Mouse (Mus musculus) heart, postnatal 0 days (tissue): ENCODE data around the gene Gnptg. TPM values are rescaled to one million over a fixed set of nuclear protein-coding genes. Genes with fewer than 3 reads are reported as not detected.

Source experiments
- ATAC-seq: fragments of 200-750 bp; cut with Nextera tagmentation; 2 replicates; pipeline ENCODE4 v1.8.0; 2017; ENCODE audit warnings: low read depth, moderate number of reproducible peaks, moderate library complexity; ENCODE audit not compliant: insufficient read depth
- DNase-seq: peaks from one replicate; pipeline ENCODE4 v3.0.0-alpha.2; 2016; ENCODE audit warnings: low spot score
- H3K27ac ChIP-seq: fragments of 300-500 bp; sonication (generic); 2 replicates; pipeline ENCODE4 v1.5.1; 2014; ENCODE audit warnings: low read depth, mild to moderate bottlenecking
- H3K27me3 ChIP-seq: fragments of 300-500 bp; sonication (generic); 2 replicates; pipeline ENCODE4 v1.6.1; 2014; ENCODE audit warnings: low read length, mixed read lengths; ENCODE audit not compliant: control insufficient read depth, insufficient read depth
- H3K36me3 ChIP-seq: fragments of 300-500 bp; sonication (generic); replicated peaks from 2 replicates; pipeline ENCODE4 v1.6.1; 2014; ENCODE audit warnings: low read length, mixed read lengths; ENCODE audit not compliant: control insufficient read depth, insufficient read depth
- H3K4me1 ChIP-seq: fragments of 300-500 bp; sonication (generic); 2 replicates; pipeline ENCODE4 v1.6.1; 2014; ENCODE audit warnings: antibody characterized with exemption; ENCODE audit not compliant: control insufficient read depth, insufficient read depth
- H3K4me2 ChIP-seq: fragments of 300-500 bp; sonication (generic); 2 replicates; pipeline ENCODE4 v1.6.1; 2014; ENCODE audit warnings: low read depth, mild to moderate bottlenecking, low read length, moderate library complexity
- H3K4me3 ChIP-seq: fragments of 300-500 bp; sonication (generic); 2 replicates; pipeline ENCODE4 v1.5.1; 2014; ENCODE audit warnings: low read depth, low read length
- H3K9ac ChIP-seq: fragments of 300-500 bp; sonication (generic); replicated peaks from 2 replicates; pipeline ENCODE4 v1.6.1; 2014; ENCODE audit warnings: low read depth, low read length, mixed read lengths
- H3K9me3 ChIP-seq: fragments of 300-500 bp; sonication (generic); replicated peaks from 2 replicates; pipeline ENCODE4 v1.6.1; 2016; ENCODE audit warnings: low read length; ENCODE audit not compliant: control insufficient read depth
- CTCF ChIP-seq: IDR thresholded peaks from 2 replicates; pipeline ENCODE4 v1.5.1; 2016; ENCODE audit warnings: antibody characterized with exemption, control low read depth, low read depth
- EP300 ChIP-seq: IDR thresholded peaks from 2 replicates; pipeline ENCODE4 v1.6.1; 2016; ENCODE audit warnings: antibody characterized with exemption, low read depth
- WGBS: fragments of 180-500 bp; shearing (Covaris S2); extraction: QIAGEN DNeasy Blood & Tissue Kit; methylation state at CpG from one replicate; pipeline ENCODE4 v1.1.7; 2014; 5-methylcytosine and 5-hydroxymethylcytosine counted together
- polyA plus RNA-seq: library from polyadenylated mRNA; unstranded; fragments of >200 nt; fragmentation: Nextera tagmentation; extraction: Ambion mirVana; gene quantifications from 2 replicates; pipeline ENCODE4 v1.2.1, GENCODE M21; 2015
- total RNA-seq: library from RNA; depleted of rRNA; stranded (reverse); fragments of >200 nt; gene quantifications from 2 replicates; pipeline ENCODE4 v1.2.3, GENCODE M21; 2014; ENCODE audit warnings: low replicate concordance; rRNA removed

Gene Gnptg
- total RNA-seq (20.4 and 24.2 TPM in 2 replicates), polyA plus RNA-seq (21.0 and 22.7 TPM in 2 replicates)

DNA sequence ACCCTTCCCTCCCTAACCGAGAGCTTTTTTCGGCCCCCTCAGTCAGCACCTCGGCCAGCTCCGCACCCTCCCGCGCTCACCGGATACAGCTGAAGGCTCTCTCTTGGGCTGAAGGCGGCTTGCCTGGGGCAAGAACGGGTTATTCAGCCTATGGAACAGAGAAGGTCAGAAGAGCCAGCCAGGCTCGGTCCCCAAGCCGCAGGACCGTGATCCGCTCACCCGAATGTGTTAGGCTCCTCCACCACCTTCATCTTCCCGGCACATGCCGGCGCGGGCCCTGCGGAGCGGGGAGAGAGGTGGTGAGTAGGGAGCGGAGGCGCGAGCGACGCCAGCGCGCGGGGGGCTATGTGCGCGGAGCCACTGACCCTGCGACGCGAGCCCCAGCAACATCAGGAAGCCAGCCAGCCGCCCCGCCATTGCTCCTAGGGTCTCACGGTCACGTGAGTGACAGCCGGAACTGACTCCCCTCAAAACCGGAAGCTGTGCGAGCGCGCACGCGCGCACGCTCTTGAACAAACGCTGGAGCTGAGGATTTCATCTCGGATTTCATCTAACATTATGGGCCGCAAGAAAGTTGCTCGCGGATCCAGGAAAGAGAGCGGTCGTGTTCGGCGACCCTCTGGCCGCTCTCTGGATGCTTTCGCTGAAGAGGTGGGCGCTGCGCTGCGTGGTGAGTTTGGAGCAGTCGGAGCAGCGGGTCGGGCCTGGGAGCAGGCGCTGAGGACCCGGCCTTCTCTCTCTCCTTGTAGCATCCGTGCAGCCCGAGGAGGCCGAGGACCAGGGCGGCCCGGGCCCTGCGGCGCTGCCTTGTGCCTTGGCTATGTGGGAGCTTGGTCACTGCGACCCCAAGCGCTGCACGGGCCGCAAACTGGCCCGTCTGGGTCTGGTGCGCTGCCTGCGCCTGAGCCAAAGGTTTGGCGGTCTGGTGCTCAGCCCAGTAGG lies at the start of gene Gnptg, which contains the start of gene Tsr3:
Gnptg (minus strand) TSS at position 430 of the 942 bp plus-strand sequence.
Tsr3 (plus strand) TSS at position 476 of the 942 bp plus-strand sequence.
- under 1% methylated on average over 80 of the region's 80 CpGs for WGBS
- Histone ChIP-seq H3K36me3 (peaks cover 18% of the 10 kb centered on the region), H3K9me3 (no peaks in the 10 kb centered on the region), H3K4me2 (peak within 1 kb of the TSS; percentile 87), H3K9ac (peak within 1 kb of the TSS; percentile 79), H3K4me3 (peak within 1 kb of the TSS; percentile 82), H3K4me1 (peaks cover 10% of the 10 kb centered on the region), H3K27ac (peak within 1 kb of the TSS; percentile 11), H3K27me3 (no peaks in the 10 kb centered on the region)
- ATAC-seq (peak; percentile 90), DNase-seq (peak; percentile 73)
- no peak for TF ChIP-seq EP300
- TF ChIP-seq CTCF: no peak

DNA sequence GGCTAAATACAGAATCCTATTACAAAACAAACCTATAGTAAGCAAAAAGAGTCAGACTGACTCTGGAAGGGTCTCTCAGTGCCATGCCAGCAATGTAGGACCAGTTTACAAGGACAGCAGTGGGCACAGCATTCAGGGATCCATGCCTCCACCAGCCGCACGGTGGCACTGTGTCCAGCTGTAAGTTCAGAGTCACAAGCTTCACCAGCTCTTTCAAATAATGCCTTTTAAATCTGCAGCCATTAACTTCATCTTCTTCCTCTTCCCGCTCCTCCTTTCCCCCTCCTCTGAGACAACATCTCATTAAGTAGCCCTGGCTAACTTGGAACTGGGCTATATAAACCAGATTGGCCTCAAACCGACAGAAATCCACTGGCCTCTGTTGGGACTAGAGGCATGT lies 48.9 kb upstream of the Gnptg start:
- TF ChIP-seq CTCF: peak; percentile 64
- TF ChIP-seq EP300: no peak
- Histone ChIP-seq H3K4me3 (no peak overlapping the region), H3K4me1 (no peaks in the 10 kb centered on the region), H3K27ac (no peak overlapping the region), H3K4me2 (no peak overlapping the region), H3K9ac (no peak overlapping the region), H3K36me3 (no peaks in the 10 kb centered on the region), H3K9me3 (no peaks in the 10 kb centered on the region), H3K27me3 (no peaks in the 10 kb centered on the region)
- WGBS: 26% methylated on average over 4 of the region's 4 CpGs
- DNase-seq: peak; percentile 39
- peak; percentile 44; the same call in 1 of the 2 replicates for ATAC-seq

DNA sequence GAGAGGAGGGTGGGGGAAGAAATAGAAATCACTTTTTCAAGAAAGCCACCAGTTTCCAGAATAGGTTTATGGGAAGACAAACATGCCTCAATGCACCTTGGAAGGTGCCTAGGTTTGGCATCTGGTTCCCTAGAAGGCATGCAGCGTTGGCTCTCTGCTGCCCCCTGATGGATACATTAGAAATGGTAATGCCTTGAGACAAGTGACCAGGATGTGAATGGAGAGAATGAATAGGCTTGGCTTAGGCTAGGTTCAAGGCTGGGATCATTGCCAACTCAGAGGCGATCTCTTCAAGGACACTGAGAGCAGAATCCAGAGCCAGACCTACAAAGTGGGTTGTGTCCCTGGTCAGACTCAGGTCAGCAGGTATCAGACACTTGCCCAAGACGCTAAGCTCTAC lies 45.1 kb upstream of the Gnptg start:
- peak; percentile 61 for DNase-seq
- TF ChIP-seq CTCF: peak; percentile 94
- TF ChIP-seq EP300: no peak
- Histone ChIP-seq H3K4me1 (no peaks in the 10 kb centered on the region), H3K9me3 (0 out of 2 replicates have a peak, but pooled peaks cover 5% of the 10 kb centered on the region), H3K9ac (no peak overlapping the region), H3K4me2 (no peak overlapping the region), H3K27ac (no peak overlapping the region), H3K36me3 (no peaks in the 10 kb centered on the region), H3K4me3 (no peak overlapping the region), H3K27me3 (no peaks in the 10 kb centered on the region)
- WGBS: 12% methylated on average over 3 of the region's 3 CpGs
- no peak for ATAC-seq

DNA sequence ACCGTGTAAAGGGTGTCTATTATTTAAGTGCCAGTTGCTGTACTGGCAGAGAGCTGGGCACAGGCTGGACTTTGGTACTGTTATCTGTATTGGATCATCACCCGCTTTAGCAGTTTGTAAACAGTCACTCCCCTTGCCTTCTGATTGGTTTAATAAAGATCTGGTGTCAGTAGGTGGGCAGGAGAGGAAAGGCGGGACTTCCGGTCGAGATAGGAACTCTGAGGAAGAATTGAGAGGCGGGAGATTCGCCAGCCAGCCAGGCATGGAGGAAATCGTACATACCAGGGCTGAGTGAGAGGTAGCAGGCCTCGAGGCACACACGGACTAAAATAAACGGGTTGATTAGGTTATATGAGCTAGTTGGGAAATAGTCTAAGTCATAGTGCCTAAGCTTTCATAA lies 42.2 kb upstream of the Gnptg start:
- 22% methylated on average over 11 of the region's 11 CpGs for WGBS
- Histone ChIP-seq H3K9me3 (0 out of 2 replicates have a peak, but pooled peaks cover 5% of the 10 kb centered on the region), H3K4me3 (no peak overlapping the region), H3K4me2 (no peak overlapping the region), H3K9ac (no peak overlapping the region), H3K36me3 (no peaks in the 10 kb centered on the region), H3K27me3 (no peaks in the 10 kb centered on the region), H3K4me1 (no peaks in the 10 kb centered on the region), H3K27ac (no peak overlapping the region)
- ATAC-seq (peak; percentile 17; the same call in 1 of the 2 replicates), DNase-seq (no peak)
- no peak for TF ChIP-seq CTCF
- no peak for TF ChIP-seq EP300

DNA sequence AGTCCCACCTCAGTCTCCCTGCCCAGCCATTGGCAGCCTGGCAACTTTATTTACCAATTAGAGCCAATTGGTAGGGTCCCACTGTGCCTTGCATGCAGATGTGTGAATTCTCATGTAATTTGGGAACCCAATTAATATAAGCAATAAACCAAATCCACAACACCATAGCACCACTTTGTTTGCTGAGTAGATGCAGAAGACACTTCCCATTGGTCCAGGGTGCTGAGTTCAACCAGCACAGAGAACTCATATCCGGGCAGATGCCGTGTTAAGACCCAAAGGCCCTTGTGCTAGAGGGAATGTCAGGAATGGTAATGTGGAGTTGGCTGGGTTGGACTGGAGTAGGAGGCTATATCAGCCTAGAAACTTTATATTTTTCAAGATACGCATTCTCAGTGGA lies 35.9 kb upstream of the Gnptg start:
- no peak overlapping the region for H3K4me2 ChIP-seq
- H3K36me3 ChIP-seq: no peaks in the 10 kb centered on the region
- DNase-seq: no peak
- no peak for ATAC-seq
- 93% methylated on average over 3 of the region's 3 CpGs for WGBS
- H3K27me3 ChIP-seq: no peaks in the 10 kb centered on the region
- no peaks in the 10 kb centered on the region for H3K9me3 ChIP-seq
- TF ChIP-seq EP300 (no peak), CTCF (no peak)
- peaks cover 16% of the 10 kb centered on the region for H3K4me1 ChIP-seq
- H3K4me3 ChIP-seq: no peak overlapping the region
- H3K9ac ChIP-seq: no peak overlapping the region
- H3K27ac ChIP-seq: no peak overlapping the region
